Mouse (Mus musculus) MEL (cell line): ENCODE measurements around the gene Olfr1440.

Experiments
- CTCF ChIP-seq, 3 experiments: IDR thresholded peaks in 2 of 3; conservative IDR thresholded peaks in 1 of 3; 2 replicates each; pipeline ENCODE4 v1.5.1; 2011 to 2012; ENCODE audit warnings: low read length in 3 of 3, low read depth in 2 of 3, mild to moderate bottlenecking in 2 of 3, improper control_type of control experiment in 1 of 3, inconsistent platforms in 1 of 3, mixed read lengths in 1 of 3, moderate library complexity in 1 of 3; ENCODE audit not compliant: control insufficient read depth in 1 of 3, insufficient read depth in 1 of 3, poor library complexity in 1 of 3, severe bottlenecking in 1 of 3
- HCFC1 ChIP-seq: IDR thresholded peaks from 2 replicates; pipeline ENCODE4 v1.6.1; 2012; ENCODE audit warnings: low read depth, mild to moderate bottlenecking, inconsistent platforms, low read length, improper control_type of control experiment, moderate library complexity
- MAFK ChIP-seq: IDR thresholded peaks from 2 replicates; pipeline ENCODE4 v1.6.1; 2011; ENCODE audit warnings: low read depth, mild to moderate bottlenecking, low read length, improper control_type of control experiment, borderline replicate concordance
- MAX ChIP-seq: IDR thresholded peaks from 2 replicates; pipeline ENCODE4 v1.6.1; 2011; ENCODE audit warnings: low read length, improper control_type of control experiment
- SIN3A ChIP-seq: IDR thresholded peaks from 2 replicates; pipeline ENCODE4 v1.6.1; 2012; ENCODE audit warnings: low read length, improper control_type of control experiment, inconsistent platforms
- USF1 ChIP-seq: IDR thresholded peaks from 2 replicates; pipeline ENCODE4 v1.6.1; 2014; ENCODE audit warnings: low read depth, mild to moderate bottlenecking, inconsistent platforms, low read length, improper control_type of control experiment, moderate library complexity
- USF2 ChIP-seq, 2 experiments: IDR thresholded peaks; 2 replicates each; pipeline ENCODE4 v1.6.1; 2011 to 2012; ENCODE audit warnings: improper control_type of control experiment in 2 of 2, low read length in 2 of 2, borderline replicate concordance in 1 of 2, inconsistent platforms in 1 of 2, low read depth in 1 of 2, mild to moderate bottlenecking in 1 of 2; ENCODE audit not compliant: insufficient read depth in 1 of 2
- ZC3H11A ChIP-seq: IDR thresholded peaks from 2 replicates; pipeline ENCODE4 v1.6.1; 2012; ENCODE audit warnings: low read depth, mild to moderate bottlenecking, inconsistent platforms, low read length, improper control_type of control experiment

DNA sequence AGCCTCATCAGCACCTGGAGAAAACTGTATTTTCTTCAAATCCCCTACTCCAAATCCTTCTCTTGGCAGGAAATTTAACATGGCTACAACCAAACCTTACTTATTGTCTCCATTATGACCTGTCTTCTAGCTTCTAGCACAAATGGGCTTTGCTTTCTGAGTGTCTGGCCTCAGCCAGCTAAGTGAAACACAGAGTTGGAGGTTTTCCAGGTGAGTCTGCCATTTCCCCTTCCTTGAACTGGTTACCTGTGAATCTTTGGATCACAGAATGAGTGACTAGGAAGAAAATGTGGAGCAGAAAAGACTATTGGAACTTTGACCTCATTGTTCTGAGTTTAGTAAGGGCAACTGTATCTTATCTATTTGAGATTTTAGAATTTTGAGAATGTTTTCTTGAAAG lies 30.3 kb downstream of the Olfr1440 start, which contains the start of gene Olfr1441:
- TF ChIP-seq CTCF (IDR thresholded peaks at IDR 0.05 in 2 of 3, conservative IDR thresholded peaks at IDR 0.05 in 1 of 3; ENCODE audit: control insufficient read depth in 1 of 3, insufficient read depth in 1 of 3, low read depth in 2 of 3, low read length in 3 of 3, poor library complexity in 1 of 3, severe bottlenecking in 1 of 3): no peak
- no peak for TF ChIP-seq HCFC1
- TF ChIP-seq ZC3H11A: no peak
- TF ChIP-seq USF1: no peak
- no peak for TF ChIP-seq USF2 (IDR thresholded peaks at IDR 0.05; ENCODE audit: borderline replicate concordance in 1 of 2, insufficient read depth in 1 of 2, low read depth in 1 of 2, low read length in 2 of 2)
- TF ChIP-seq SIN3A: no peak
- no peak for TF ChIP-seq MAX
- no peak for TF ChIP-seq MAFK
